Mouse (Mus musculus): ENCODE results near the gene Efl1.

DNA sequence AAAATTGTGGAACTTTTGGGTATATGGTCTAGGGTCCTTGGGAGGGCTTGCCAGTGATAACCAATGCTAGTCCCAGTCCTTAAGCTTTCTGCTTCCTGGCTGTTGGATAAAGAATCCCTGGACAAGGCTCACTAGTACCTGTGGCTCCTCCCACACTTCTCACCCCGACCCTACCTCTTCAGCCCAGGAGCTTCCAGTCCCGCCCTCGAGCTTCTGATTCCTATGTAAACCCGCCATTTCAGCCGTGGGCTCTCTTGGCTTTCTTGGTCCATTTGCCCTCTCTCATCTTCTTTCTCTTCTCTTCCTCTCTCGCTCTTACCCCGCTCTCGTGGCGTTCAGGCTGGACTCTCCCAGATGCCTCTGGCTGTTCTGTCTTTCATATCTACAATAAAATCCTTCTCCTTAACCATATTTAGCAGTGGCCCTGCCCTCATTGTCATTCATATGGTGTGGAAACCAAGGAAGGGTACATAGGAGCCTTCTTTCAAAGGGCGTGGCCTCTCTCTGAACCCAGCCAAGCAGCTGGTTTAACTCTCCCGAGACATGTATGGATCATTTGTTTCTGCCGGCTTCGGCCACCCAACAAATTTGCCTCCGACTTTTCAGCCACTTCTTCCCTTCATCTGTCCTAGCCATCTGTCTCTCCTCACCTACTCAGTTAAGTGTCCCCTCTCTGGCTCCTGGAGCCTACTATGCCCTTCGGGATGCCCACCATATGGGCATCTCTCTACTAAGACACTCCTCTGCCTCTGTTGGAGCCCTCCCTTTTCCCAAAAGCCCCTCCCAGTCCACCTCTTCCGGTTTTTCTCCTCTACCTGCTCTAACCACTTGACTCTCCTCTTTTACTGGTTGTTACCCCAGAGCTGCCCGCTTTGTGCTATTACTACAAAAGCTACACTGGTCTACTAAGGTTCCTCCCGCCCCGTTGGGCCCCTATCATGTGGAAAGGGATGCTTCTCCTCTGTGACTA is 164.1 kb downstream of the Efl1 start:
- no peak for TF ChIP-seq CTCF (IDR thresholded peaks at IDR 0.05; ENCODE audit: borderline replicate concordance, insufficient read depth, low read depth, low read length)
- TF ChIP-seq POLR2A (IDR thresholded peaks at IDR 0.05; ENCODE audit: borderline replicate concordance, insufficient read depth, low read length) = no peak
